Mouse (Mus musculus) MEL (cell line): Measurements from ENCODE around the gene Poldip2. TPM values are rescaled to one million over a fixed set of nuclear protein-coding genes. Genes with fewer than 3 reads are reported as not detected.

Experiments used
- DNase-seq: peaks from one replicate; pipeline ENCODE4 v3.0.0; 2011; ENCODE audit warnings: low read depth, low spot score
- H3K27ac ChIP-seq: 2 replicates; pipeline ENCODE4 v1.5.1; 2012; ENCODE audit warnings: low read depth, mild to moderate bottlenecking, control low read depth, low read length, moderate library complexity; ENCODE audit not compliant: control insufficient read depth
- H3K27me3 ChIP-seq, 2 experiments: fragments of 150-350 bp in 1 of 2; sonication (generic) in 1 of 2; 2 replicates each; pipeline ENCODE4 v1.6.1; 2012; ENCODE audit warnings: low read length in 2 of 2, mild to moderate bottlenecking in 2 of 2, improper control_type of control experiment in 1 of 2, moderate library complexity in 1 of 2; ENCODE audit not compliant: insufficient read depth in 2 of 2, control insufficient read depth in 1 of 2
- H3K36me3 ChIP-seq, 2 experiments: 2 replicates each; pipeline ENCODE4 v1.6.1; 2012 to 2014; ENCODE audit warnings: low read length in 2 of 2, improper control_type of control experiment in 1 of 2, inconsistent platforms in 1 of 2, mild to moderate bottlenecking in 1 of 2; ENCODE audit not compliant: insufficient read depth in 2 of 2, control insufficient read depth in 1 of 2
- H3K4me1 ChIP-seq, 2 experiments: fragments of 150-350 bp in 1 of 2; sonication (generic) in 1 of 2; 2 replicates each; pipeline ENCODE4 v1.6.1; 2012; ENCODE audit warnings: low read length in 2 of 2, improper control_type of control experiment in 1 of 2, mild to moderate bottlenecking in 1 of 2; ENCODE audit not compliant: insufficient read depth in 2 of 2, control insufficient read depth in 1 of 2
- H3K4me3 ChIP-seq, 2 experiments: fragments of 150-350 bp in 1 of 2; sonication (generic) in 1 of 2; 2 replicates each; pipeline ENCODE4 v1.5.1; 2012; ENCODE audit warnings: low read depth in 2 of 2, low read length in 2 of 2, mild to moderate bottlenecking in 2 of 2, moderate library complexity in 2 of 2, control low read depth in 1 of 2, improper control_type of control experiment in 1 of 2; ENCODE audit not compliant: control insufficient read depth in 1 of 2, insufficient read depth in 1 of 2
- H3K79me2 ChIP-seq: 2 replicates; pipeline ENCODE4 v1.6.1; 2012; ENCODE audit warnings: mild to moderate bottlenecking, low read length, moderate library complexity; ENCODE audit not compliant: control insufficient read depth, poor library complexity, insufficient read depth
- H3K9ac ChIP-seq: 2 replicates; pipeline ENCODE4 v1.6.1; 2012; ENCODE audit warnings: low read depth, mild to moderate bottlenecking, control low read depth, low read length, moderate library complexity; ENCODE audit not compliant: control insufficient read depth, poor library complexity, severe bottlenecking
- H3K9me3 ChIP-seq: fragments of 150-350 bp; sonication (generic); replicated peaks from 2 replicates; pipeline ENCODE4 v1.6.1; 2012; ENCODE audit warnings: mild to moderate bottlenecking, low read length, improper control_type of control experiment, moderate library complexity; ENCODE audit not compliant: insufficient read depth
- CHD2 ChIP-seq: IDR thresholded peaks from 2 replicates; pipeline ENCODE4 v1.6.1; 2011; ENCODE audit warnings: low read length, improper control_type of control experiment
- E2F4 ChIP-seq: IDR thresholded peaks from 2 replicates; pipeline ENCODE4 v1.6.1; 2011; ENCODE audit warnings: low read depth, low read length, improper control_type of control experiment, borderline replicate concordance
- ELF1 ChIP-seq: IDR thresholded peaks from 2 replicates; pipeline ENCODE4 v1.6.1; 2014; ENCODE audit warnings: low read depth, mild to moderate bottlenecking, inconsistent platforms, low read length, improper control_type of control experiment, moderate library complexity
- EP300 ChIP-seq, 2 experiments: IDR thresholded peaks; 2 replicates each; pipeline ENCODE4 v1.6.1; 2011; ENCODE audit warnings: improper control_type of control experiment in 2 of 2, low read length in 2 of 2, low read depth in 1 of 2, mild to moderate bottlenecking in 1 of 2
- ETS1 ChIP-seq: IDR thresholded peaks from 2 replicates; pipeline ENCODE4 v1.6.1; 2012; ENCODE audit warnings: low read depth, mild to moderate bottlenecking, inconsistent platforms, low read length, improper control_type of control experiment, moderate library complexity
- GATA1 ChIP-seq: IDR thresholded peaks from 2 replicates; pipeline ENCODE4 v1.6.1; 2011; ENCODE audit warnings: low read depth, low read length, improper control_type of control experiment
- JUND ChIP-seq: IDR thresholded peaks from 2 replicates; pipeline ENCODE4 v1.6.1; 2011; ENCODE audit warnings: low read depth, mild to moderate bottlenecking, improper control_type of control experiment, low read length
- MAX ChIP-seq: IDR thresholded peaks from 2 replicates; pipeline ENCODE4 v1.6.1; 2011; ENCODE audit warnings: low read length, improper control_type of control experiment
- MEF2A ChIP-seq: IDR thresholded peaks from 2 replicates; pipeline ENCODE4 v1.6.1; 2014; ENCODE audit warnings: low read depth, mild to moderate bottlenecking, inconsistent platforms, low read length, improper control_type of control experiment; ENCODE audit not compliant: poor library complexity, insufficient replicate concordance, severe bottlenecking; ENCODE audit errors: extremely low read depth
- MYB ChIP-seq: IDR thresholded peaks from 2 replicates; pipeline ENCODE4 v1.6.1; 2011; ENCODE audit warnings: mild to moderate bottlenecking, low read depth, low read length, improper control_type of control experiment
- NELFE ChIP-seq: IDR thresholded peaks from 2 replicates; pipeline ENCODE4 v1.6.1; 2011; ENCODE audit warnings: low read depth, low read length, improper control_type of control experiment
- POLR2A ChIP-seq, 2 experiments: IDR thresholded peaks; 2 replicates each; pipeline ENCODE4 v1.6.1; 2011 to 2012; ENCODE audit warnings: low read length in 2 of 2, mild to moderate bottlenecking in 2 of 2, control low read depth in 1 of 2, improper control_type of control experiment in 1 of 2, low read depth in 1 of 2, moderate library complexity in 1 of 2; ENCODE audit not compliant: control insufficient read depth in 1 of 2, insufficient read depth in 1 of 2, poor library complexity in 1 of 2
- POLR2AphosphoS5 ChIP-seq: IDR thresholded peaks from 2 replicates; pipeline ENCODE4 v1.6.1; 2012; ENCODE audit warnings: low read depth, borderline replicate concordance, mild to moderate bottlenecking, inconsistent platforms, low read length, moderate library complexity, mixed read lengths
- RAD21 ChIP-seq: IDR thresholded peaks from 2 replicates; pipeline ENCODE4 v1.6.1; 2011; ENCODE audit warnings: mild to moderate bottlenecking, low read depth, low read length, improper control_type of control experiment
- SIN3A ChIP-seq: IDR thresholded peaks from 2 replicates; pipeline ENCODE4 v1.6.1; 2012; ENCODE audit warnings: low read length, improper control_type of control experiment, inconsistent platforms
- SMC3 ChIP-seq: IDR thresholded peaks from 2 replicates; pipeline ENCODE4 v1.6.1; 2011; ENCODE audit warnings: low read depth, low read length, improper control_type of control experiment
- UBTF ChIP-seq: IDR thresholded peaks from 2 replicates; pipeline ENCODE4 v1.6.1; 2012; ENCODE audit warnings: low read depth, mild to moderate bottlenecking, inconsistent platforms, low read length, improper control_type of control experiment, moderate library complexity, borderline replicate concordance; ENCODE audit not compliant: insufficient read depth
- ZC3H11A ChIP-seq: IDR thresholded peaks from 2 replicates; pipeline ENCODE4 v1.6.1; 2012; ENCODE audit warnings: low read depth, mild to moderate bottlenecking, inconsistent platforms, low read length, improper control_type of control experiment
- ZMIZ1 ChIP-seq: IDR thresholded peaks from 2 replicates; pipeline ENCODE4 v1.6.1; 2012; ENCODE audit warnings: low read depth, mild to moderate bottlenecking, inconsistent platforms, low read length, improper control_type of control experiment, moderate library complexity
- ZNF384 ChIP-seq: IDR thresholded peaks from 2 replicates; pipeline ENCODE4 v1.6.1; 2012; ENCODE audit warnings: low read depth, mild to moderate bottlenecking, inconsistent platforms, low read length, improper control_type of control experiment
- polyA plus RNA-seq, 2 experiments: library from polyadenylated mRNA; stranded (reverse) in 1 of 2; unstranded in 1 of 2; fragments of >175 nt in 1 of 2; fragments of >200 nt in 1 of 2; gene quantifications; 2 replicates each; pipeline versions ENCODE4 v1.2.1 to v1.2.4; 2012; ENCODE audit warnings: low replicate concordance in 2 of 2, low read depth in 1 of 2; ENCODE audit not compliant: insufficient read length in 2 of 2, insufficient read depth in 1 of 2, missing spikeins in 1 of 2
- total RNA-seq: library from RNA; depleted of rRNA; stranded (reverse); fragments of 300-350 nt; gene quantifications from 2 replicates; pipeline ENCODE4 v1.2.3, GENCODE M21; 2012

Gene Poldip2
- total and polyA plus RNA-seq, 3 experiments, result 166 to 260 (median 182) TPM

GRCm38 (mm10) chr11:78500623-78501202, 11.3 kb upstream of the Poldip2 start:
- Histone ChIP-seq H3K4me3 (no peak overlapping the region), H3K36me3 (peaks cover 0 to 7% of the 10 kb centered on the region in 2 experiments; a peak in 1 of 4 replicates), H3K9ac (no peak overlapping the region), H3K27ac (no peak overlapping the region), H3K9me3 (no peaks in the 10 kb centered on the region), H3K79me2 (no peaks in the 10 kb centered on the region), H3K27me3 (no peaks in the 10 kb centered on the region; a peak in 1 of 4 replicates), H3K4me1 (peaks cover 0 to 26% of the 10 kb centered on the region in 2 experiments; a peak in 3 of 4 replicates)
- TF ChIP-seq NELFE (no peak), ETS1 (no peak), ZC3H11A (no peak), MAX (no peak), POLR2A (IDR thresholded peaks at IDR 0.05; ENCODE audit: control insufficient read depth in 1 of 2, insufficient read depth in 1 of 2, low read depth in 1 of 2, low read length in 2 of 2, poor library complexity in 1 of 2) (no peak), EP300 (IDR thresholded peaks at IDR 0.05; ENCODE audit: low read depth in 1 of 2, low read length in 2 of 2) (no peak), CHD2 (no peak), GATA1 (no peak), ZMIZ1 (no peak), ELF1 (no peak), SIN3A (no peak), E2F4 (no peak), ZNF384 (no peak), POLR2AphosphoS5 (no peak), MYB (no peak), RAD21 (no peak), JUND (no peak), MEF2A (no peak)
- no peak for DNase-seq

GRCm38 (mm10) chr11:78501529-78501928, 10.5 kb upstream of the Poldip2 start:
- Histone ChIP-seq H3K27me3 (no peaks in the 10 kb centered on the region; a peak in 1 of 4 replicates), H3K27ac (no peak overlapping the region), H3K9ac (no peak overlapping the region), H3K9me3 (no peaks in the 10 kb centered on the region), H3K79me2 (no peaks in the 10 kb centered on the region), H3K4me1 (peaks cover 0 to 26% of the 10 kb centered on the region in 2 experiments; a peak in 3 of 4 replicates), H3K4me3 (no peak overlapping the region), H3K36me3 (peaks cover 3 to 7% of the 10 kb centered on the region in 2 experiments; a peak in 3 of 4 replicates)
- no peak for TF ChIP-seq ELF1
- TF ChIP-seq MYB, result no peak
- TF ChIP-seq UBTF, result no peak
- no peak for TF ChIP-seq RAD21
- TF ChIP-seq SMC3, result no peak
- TF ChIP-seq GATA1, result peak; percentile 2; the same call in 1 of the 2 replicates
- DNase-seq, result peak; percentile 84
